Mouse (Mus musculus): Measurements from ENCODE around the gene Hist1h2bh.
"Not testable (repeated sequence)": the region's sequence is repeated elsewhere in the genome, so short reads cannot be mapped to it uniquely, and the experiment has no call there.

Hist1h2bh gene

GRCm38 (mm10) chr13:23573034-23573897 lies 30.1 kb upstream of the Hist1h2bh start:
- DNase-seq: not testable (repeated sequence)

- DNase-seq: no peak
Observed at GRCm38 (mm10) chr13:23572218-23573033, 29.2 kb upstream of the Hist1h2bh start.

GRCm38 (mm10) chr13:23571504-23572217 lies 28.5 kb upstream of the Hist1h2bh start:
- peak in 1 of 2 experiments; percentile 7 for DNase-seq

- DNase-seq: peak; percentile 73 to 77
Observed at GRCm38 (mm10) chr13:23571022-23571503, 27.9 kb upstream of the Hist1h2bh start, which contains the start of the genes Hist1h2ae and Hist1h2bg. Gene Hist1h2ae (minus strand): TSS chr13:23571220. Gene Hist1h2bg (plus strand): TSS chr13:23571396.

GRCm38 (mm10) chr13:23570261-23571021 lies 27.2 kb upstream of the Hist1h2bh start:
- DNase-seq: not testable (repeated sequence)

GRCm38 (mm10) chr13:23564482-23564881 lies 21.3 kb upstream of the Hist1h2bh start:
- DNase-seq: no peak

GRCm38 (mm10) chr13:23562699-23563462 lies 19.7 kb upstream of the Hist1h2bh start:
- DNase-seq: peak in 1 of 2 experiments; percentile 52

- peak; percentile 95 to 96 for DNase-seq
Observed at GRCm38 (mm10) chr13:23561883-23562659, 18.9 kb upstream of the Hist1h2bh start, which contains the start of gene Hist1h3e. Gene Hist1h3e (minus strand): TSS chr13:23562369.

- not testable (repeated sequence) for DNase-seq
Observed at GRCm38 (mm10) chr13:23561531-23561882, 18.3 kb upstream of the Hist1h2bh start.

GRCm38 (mm10) chr13:23560699-23561098 lies 17.5 kb upstream of the Hist1h2bh start:
- DNase-seq: not testable (repeated sequence)

GRCm38 (mm10) chr13:23556906-23557305 lies 13.7 kb upstream of the Hist1h2bh start:
- no peak for DNase-seq

- peak; percentile 45 to 78 for DNase-seq
Observed at GRCm38 (mm10) chr13:23555839-23556416, 12.7 kb upstream of the Hist1h2bh start.

- DNase-seq: peak; percentile 82 to 83
Observed at GRCm38 (mm10) chr13:23554925-23555838, 12.0 kb upstream of the Hist1h2bh start.

GRCm38 (mm10) chr13:23554393-23554792 lies 11.2 kb upstream of the Hist1h2bh start:
- no peak for DNase-seq

- no peak for DNase-seq
Observed at GRCm38 (mm10) chr13:23552962-23553361, 9.8 kb upstream of the Hist1h2bh start, which contains the start of gene Hist1h1d. Gene Hist1h1d (plus strand): TSS chr13:23553262.

GRCm38 (mm10) chr13:23551931-23552914 lies 9.0 kb upstream of the Hist1h2bh start:
- no peak for DNase-seq

GRCm38 (mm10) chr13:23551146-23551834 lies 8.1 kb upstream of the Hist1h2bh start, which contains the start of gene Hist1h4f:
Gene Hist1h4f (minus strand): TSS chr13:23551648.
- DNase-seq: peak; percentile 92 to 93

All from lung, postnatal 4 days (tissue).